Mouse (Mus musculus): Measurements from ENCODE around the gene Pld6. TPM values are rescaled to one million over a fixed set of nuclear protein-coding genes. Genes with fewer than 3 reads are reported as not detected.

Pld6 gene
- total and polyA plus RNA-seq, 3 experiments = 3.1 to 5.5 TPM; not detected in 1

GRCm38 (mm10) chr11:59810480-59811158 lies 23.2 kb upstream of the Pld6 start:
- Histone ChIP-seq H3K4me1 (ENCODE audit: control insufficient read depth in 1 of 2, insufficient read depth in 2 of 2, low read length in 2 of 2) (peaks cover 3 to 12% of the 10 kb centered on the region in 2 experiments; a peak in 3 of 4 replicates), H3K4me3 (ENCODE audit: control insufficient read depth in 1 of 2, insufficient read depth in 1 of 2, low read depth in 2 of 2, low read length in 2 of 2) (peak overlapping the region; percentile 64 to 88), H3K27ac (ENCODE audit: control insufficient read depth, low read depth, low read length) (peak overlapping the region; percentile 94), H3K36me3 (ENCODE audit: control insufficient read depth in 1 of 2, insufficient read depth in 2 of 2, low read length in 2 of 2) (peaks cover 0 to 7% of the 10 kb centered on the region in 2 experiments; a peak in 3 of 4 replicates), H3K9ac (ENCODE audit: control insufficient read depth, low read depth, low read length, poor library complexity, severe bottlenecking) (peak overlapping the region; percentile 96), H3K27me3 (ENCODE audit: control insufficient read depth in 1 of 2, insufficient read depth in 2 of 2, low read length in 2 of 2) (no peaks in the 10 kb centered on the region), H3K79me2 (ENCODE audit: control insufficient read depth, insufficient read depth, low read length, poor library complexity) (peaks cover 17% of the 10 kb centered on the region), H3K9me3 (replicated peaks; ENCODE audit: insufficient read depth, low read length) (no peaks in the 10 kb centered on the region)
- DNase-seq (ENCODE audit: low read depth, low spot score) = peak; percentile 86
- no peak for TF ChIP-seq CHD2 (IDR thresholded peaks at IDR 0.05; ENCODE audit: low read length)
- no peak for TF ChIP-seq UBTF (IDR thresholded peaks at IDR 0.05; ENCODE audit: borderline replicate concordance, insufficient read depth, low read depth, low read length)
- TF ChIP-seq RAD21 (IDR thresholded peaks at IDR 0.05; ENCODE audit: low read depth, low read length) = no peak
- TF ChIP-seq SIN3A (IDR thresholded peaks at IDR 0.05; ENCODE audit: low read length) = peak; percentile 86; the same call in 1 of the 2 replicates
- TF ChIP-seq ZKSCAN1 (IDR thresholded peaks at IDR 0.05; ENCODE audit: low read depth, low read length) = no peak
- no peak for TF ChIP-seq MAFK (IDR thresholded peaks at IDR 0.05; ENCODE audit: borderline replicate concordance, low read depth, low read length)
- no peak for TF ChIP-seq SMC3 (IDR thresholded peaks at IDR 0.05; ENCODE audit: low read depth, low read length)
- TF ChIP-seq MAZ (IDR thresholded peaks at IDR 0.05; ENCODE audit: low read depth, low read length) = no peak
- peak; percentile 90 for TF ChIP-seq MAX (IDR thresholded peaks at IDR 0.05; ENCODE audit: low read length)
- TF ChIP-seq POLR2AphosphoS2 (IDR thresholded peaks at IDR 0.05; ENCODE audit: low read length) = no peak; the same call in none of the 2 replicates
- no peak; the same call in 1 of the 2 replicates for TF ChIP-seq CHD1 (IDR thresholded peaks at IDR 0.05; ENCODE audit: low read depth, low read length)
- no peak for TF ChIP-seq MEF2A (IDR thresholded peaks at IDR 0.05; ENCODE audit: extremely low read depth, insufficient replicate concordance, low read depth, low read length, poor library complexity, severe bottlenecking)
- TF ChIP-seq TAL1 (IDR thresholded peaks at IDR 0.05; ENCODE audit: low read length) = no peak
- peak; percentile 88 for TF ChIP-seq MYC (IDR thresholded peaks at IDR 0.05; ENCODE audit: low read depth, low read length)
- TF ChIP-seq CTCF (IDR thresholded peaks at IDR 0.05 in 2 of 3, conservative IDR thresholded peaks at IDR 0.05 in 1 of 3; ENCODE audit: control insufficient read depth in 1 of 3, insufficient read depth in 1 of 3, low read depth in 2 of 3, low read length in 3 of 3, poor library complexity in 1 of 3, severe bottlenecking in 1 of 3) = 0 out of 6 replicates have a peak, but pooled peaks of 1 of the 3 experiments have one; percentile 6
- TF ChIP-seq POLR2AphosphoS5 (IDR thresholded peaks at IDR 0.05; ENCODE audit: borderline replicate concordance, low read depth, low read length) = no peak; the same call in 1 of the 2 replicates
- TF ChIP-seq RCOR1 (IDR thresholded peaks at IDR 0.05; ENCODE audit: low read depth, low read length) = peak; percentile 85
- no peak for TF ChIP-seq ZC3H11A (IDR thresholded peaks at IDR 0.05; ENCODE audit: low read depth, low read length)
- TF ChIP-seq TCF12 (IDR thresholded peaks at IDR 0.05; ENCODE audit: low read depth, low read length) = peak; percentile 57
- TF ChIP-seq BHLHE40 (IDR thresholded peaks at IDR 0.05; ENCODE audit: borderline replicate concordance, low read depth, low read length) = no peak; the same call in 1 of the 2 replicates
- TF ChIP-seq MYB (IDR thresholded peaks at IDR 0.05; ENCODE audit: low read depth, low read length) = no peak
- peak; percentile 8; the same call in 1 of the 2 replicates for TF ChIP-seq GATA1 (IDR thresholded peaks at IDR 0.05; ENCODE audit: low read depth, low read length)
- 0 out of 2 replicates have a peak, but pooled peaks have one; percentile 7 for TF ChIP-seq USF1 (IDR thresholded peaks at IDR 0.05; ENCODE audit: low read depth, low read length)
- peak; percentile 92 for TF ChIP-seq ELF1 (IDR thresholded peaks at IDR 0.05; ENCODE audit: low read depth, low read length)
- peak; percentile 49; the same call in 1 of the 2 replicates for TF ChIP-seq ZMIZ1 (IDR thresholded peaks at IDR 0.05; ENCODE audit: low read depth, low read length)
- no peak for TF ChIP-seq USF2 (IDR thresholded peaks at IDR 0.05; ENCODE audit: borderline replicate concordance in 1 of 2, insufficient read depth in 1 of 2, low read depth in 1 of 2, low read length in 2 of 2)
- TF ChIP-seq ETS1 (IDR thresholded peaks at IDR 0.05; ENCODE audit: low read depth, low read length) = peak; percentile 56; the same call in 1 of the 2 replicates
- peak; percentile 92 for TF ChIP-seq MXI1 (IDR thresholded peaks at IDR 0.05; ENCODE audit: low read depth, low read length)
- no peak for TF ChIP-seq E2F4 (IDR thresholded peaks at IDR 0.05; ENCODE audit: borderline replicate concordance, low read depth, low read length)
- peak; percentile 52 for TF ChIP-seq NELFE (IDR thresholded peaks at IDR 0.05; ENCODE audit: low read depth, low read length)
- TF ChIP-seq GABPA (IDR thresholded peaks at IDR 0.05; ENCODE audit: low read depth, low read length) = no peak
- TF ChIP-seq POLR2A (IDR thresholded peaks at IDR 0.05; ENCODE audit: control insufficient read depth in 1 of 2, insufficient read depth in 1 of 2, low read depth in 1 of 2, low read length in 2 of 2, poor library complexity in 1 of 2) = peak; percentile 22 to 70; a peak in 3 of 4 replicates
- peak; percentile 72 for TF ChIP-seq TBP (IDR thresholded peaks at IDR 0.05; ENCODE audit: low read depth, low read length)
- no peak for TF ChIP-seq NRF1 (IDR thresholded peaks at IDR 0.05; ENCODE audit: insufficient read depth, low read depth, low read length, poor library complexity, severe bottlenecking)
- peak; percentile 39 for TF ChIP-seq KAT2A (conservative IDR thresholded peaks at IDR 0.05; ENCODE audit: low read depth, low read length)
